In the genomic region with DNA sequence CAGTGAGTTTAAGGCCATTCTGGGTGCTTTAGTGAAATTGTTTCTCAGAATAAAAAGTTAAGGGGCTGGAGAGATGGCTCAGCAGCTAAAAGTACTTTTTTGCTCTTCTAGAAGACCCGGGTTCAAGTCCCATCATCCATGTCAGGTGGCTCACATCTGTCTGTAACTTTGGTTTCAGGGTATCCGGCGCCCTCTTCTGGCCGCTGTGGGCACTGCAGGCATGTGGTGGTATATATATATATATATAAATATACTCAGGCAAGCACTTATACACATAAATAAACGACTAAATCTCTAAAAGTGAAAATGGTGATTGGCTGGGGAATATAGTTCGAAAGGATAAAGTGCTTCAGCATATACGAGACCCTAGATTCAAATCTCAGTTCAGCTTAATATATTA, we compare ENCODE assay signal across 10 mouse cellular contexts.
DNase-seq lines count a peak whose midpoint lies in the region; ATAC-seq lines count a peak whose summit lies in the region.
"Had no signal": no experiment of that assay in that cellular context is flagged by ENCODE, and none has a peak within 500 bp of the region (broad histone marks: within the 10 kb centered on the region; RNA-seq: fewer than 3 reads in every experiment).

No protein-coding gene starts in this region.

- WGBS in liver, embryonic 12.5 days (ENCODE audit: insufficient replicate concordance) = 58% methylated on average over 7 of the region's 7 CpGs
- WGBS in liver, embryonic 13.5 days (ENCODE audit: insufficient replicate concordance) = 54% methylated on average over 7 of the region's 7 CpGs

- H3K4me2 ChIP-seq in liver, embryonic 12.5 days = no peak overlapping the region
- H3K4me2 ChIP-seq in liver, embryonic 13.5 days = no peak overlapping the region

- no peaks in the 10 kb centered on the region for H3K36me3 ChIP-seq in liver, embryonic 12.5 days
- no peaks in the 10 kb centered on the region for H3K36me3 ChIP-seq in liver, embryonic 13.5 days
- H3K36me3 ChIP-seq: G1E had no signal

- H3K4me1 ChIP-seq in liver, embryonic 12.5 days = peaks cover 13% of the 10 kb centered on the region
- peaks cover 25% of the 10 kb centered on the region for H3K4me1 ChIP-seq in liver, embryonic 13.5 days (replicated peaks)

- no peaks in the 10 kb centered on the region for H3K9me3 ChIP-seq in liver, embryonic 12.5 days (replicated peaks)
- no peaks in the 10 kb centered on the region for H3K9me3 ChIP-seq in liver, embryonic 13.5 days (replicated peaks)
- H3K9me3 ChIP-seq: G1E had no signal

- no peak overlapping the region for H3K27ac ChIP-seq in liver, embryonic 12.5 days
- H3K27ac ChIP-seq in liver, embryonic 13.5 days = no peak overlapping the region

- peak; percentile 15 for DNase-seq in embryo, embryonic 10.5 days (ENCODE audit: low spot score)
- DNase-seq in embryo, embryonic 10 days (ENCODE audit: low spot score) = no peak
- peak; percentile 76 for DNase-seq in liver
- peak; percentile 43 for DNase-seq in ES-CJ7 (ENCODE audit: low read depth, low spot score)
- DNase-seq in liver, embryonic 13.5 days = peak; percentile 41
- DNase-seq in frontal cortex, adult 2 months (ENCODE audit: extremely low spot score in 1 of 2, low spot score in 1 of 2) = no peak
- DNase-seq: cerebellum, adult 2 months had no signal

- no peak overlapping the region for H3K4me3 ChIP-seq in liver, embryonic 12.5 days
- H3K4me3 ChIP-seq in liver, embryonic 13.5 days (replicated peaks) = no peak overlapping the region

- no peak for ATAC-seq in liver, embryonic 12.5 days
- ATAC-seq in liver, embryonic 13.5 days (ENCODE audit: low read depth) = no peak
- no peak for ATAC-seq in erythroid progenitor cell, adult 5-6 weeks (replicated peaks; ENCODE audit: low FRiP score, poor library complexity, severe bottlenecking)

- no peaks in the 10 kb centered on the region for H3K27me3 ChIP-seq in liver, embryonic 12.5 days (replicated peaks)
- no peaks in the 10 kb centered on the region for H3K27me3 ChIP-seq in liver, embryonic 13.5 days

- H3K9ac ChIP-seq in liver, embryonic 12.5 days = no peak overlapping the region
- H3K9ac ChIP-seq in liver, embryonic 13.5 days = no peak overlapping the region

Comparison
In these comparisons a context has a peak if more than half of its experiments do, and no peak if none do; other contexts are left out.
1. DNase-seq: peak in embryo, embryonic 10.5 days (single experiment), liver (single experiment), ES-CJ7 (single experiment) and liver, embryonic 13.5 days (single experiment); none in embryo, embryonic 10 days (single experiment) and frontal cortex, adult 2 months (0 of 2).